Mouse (Mus musculus): ENCODE measurements around the gene Wdtc1. TPM values are rescaled to one million over a fixed set of nuclear protein-coding genes. Genes with fewer than 3 reads are reported as not detected.

Gene Wdtc1
- total and polyA plus RNA-seq, 3 experiments = 2.8 to 10.8 (median 9.6) TPM

- H3K27ac ChIP-seq (ENCODE audit: insufficient read depth, low read depth) = no peak overlapping the region
- no peak for DNase-seq (ENCODE audit: extremely low read depth)
- TF ChIP-seq MAFK (IDR thresholded peaks at IDR 0.05; ENCODE audit: insufficient replicate concordance, low read length) (no peak), MXI1 (IDR thresholded peaks at IDR 0.05; ENCODE audit: low read depth, low read length) (no peak), GABPA (IDR thresholded peaks at IDR 0.05; ENCODE audit: insufficient replicate concordance, low read depth, low read length) (no peak), E2F4 (IDR thresholded peaks at IDR 0.05; ENCODE audit: insufficient replicate concordance, low read depth, low read length) (no peak), USF1 (IDR thresholded peaks at IDR 0.05; ENCODE audit: low read depth, low read length) (no peak), NELFE (IDR thresholded peaks at IDR 0.05; ENCODE audit: low read depth, low read length) (no peak), PAX5 (IDR thresholded peaks at IDR 0.05; ENCODE audit: low read length) (no peak), EP300 (IDR thresholded peaks at IDR 0.05; ENCODE audit: low read length) (no peak), JUND (conservative IDR thresholded peaks at IDR 0.05; ENCODE audit: low read depth, low read length) (no peak), JUN (IDR thresholded peaks at IDR 0.05; ENCODE audit: insufficient read depth, low read depth, low read length) (no peak), BHLHE40 (IDR thresholded peaks at IDR 0.05; ENCODE audit: low read depth, low read length) (no peak), TCF12 (IDR thresholded peaks at IDR 0.05; ENCODE audit: low read depth, low read length) (no peak), CHD2 (IDR thresholded peaks at IDR 0.05; ENCODE audit: low read length) (no peak), SIN3A (IDR thresholded peaks at IDR 0.05; ENCODE audit: low read length) (no peak), MYC (IDR thresholded peaks at IDR 0.05; ENCODE audit: low read depth, low read length) (no peak), POLR2AphosphoS2 (IDR thresholded peaks at IDR 0.05; ENCODE audit: low read depth, low read length) (no peak)
- dilution Hi-C loops (cut with MboI; ENCODE audit: extremely low pct_ligation_motif_present, extremely low pct_unique_long_range_greater_than_20kb, low sequenced_read_pairs) = no loop called here
- peaks cover 11 to 71% of the 10 kb centered on the region in 2 experiments for H3K4me1 ChIP-seq (ENCODE audit: control insufficient read depth in 1 of 2, insufficient read depth in 2 of 2)
- H3K9ac ChIP-seq (ENCODE audit: insufficient read depth, low read depth) = no peak overlapping the region
- no peak overlapping the region for H3K4me2 ChIP-seq (ENCODE audit: insufficient read depth, low read depth, poor library complexity, severe bottlenecking)
- in situ Hi-C loops (cut with MboI; ENCODE audit: low pct_ligation_motif_present, low pct_unique_long_range_greater_than_20kb, low sequenced_read_pairs) = no loop called here
- H3K9me3 ChIP-seq (replicated peaks; ENCODE audit: low read length) = no peaks in the 10 kb centered on the region
- peaks cover 2% of the 10 kb centered on the region; the same call in 1 of the 2 replicates for H3K79me2 ChIP-seq (replicated peaks; ENCODE audit: control insufficient read depth, extremely low read depth, insufficient read depth, poor library complexity, severe bottlenecking)
- H3K27me3 ChIP-seq (replicated peaks) = no peaks in the 10 kb centered on the region
- H3K4me3 ChIP-seq (replicated peaks in 1 of 3; ENCODE audit: low read depth in 2 of 3, low read length in 2 of 3, poor library complexity in 1 of 3) = no peak overlapping the region
- peaks cover 0 to 60% of the 10 kb centered on the region in 2 experiments for H3K36me3 ChIP-seq (replicated peaks in 1 of 2; ENCODE audit: control insufficient read depth in 1 of 2, insufficient read depth in 1 of 2, low read length in 1 of 2)
Measured at GRCm38 (mm10) chr4:133394981-133395573, 41.8 kb upstream of the Wdtc1 start.

- Histone ChIP-seq H3K36me3 (replicated peaks in 1 of 2; ENCODE audit: control insufficient read depth in 1 of 2, insufficient read depth in 1 of 2, low read length in 1 of 2) (peaks cover 5 to 69% of the 10 kb centered on the region in 2 experiments), H3K9me3 (replicated peaks; ENCODE audit: low read length) (no peaks in the 10 kb centered on the region), H3K27me3 (replicated peaks) (no peaks in the 10 kb centered on the region), H3K9ac (ENCODE audit: insufficient read depth, low read depth) (no peak overlapping the region), H3K4me1 (ENCODE audit: control insufficient read depth in 1 of 2, insufficient read depth in 2 of 2) (peaks cover 10 to 34% of the 10 kb centered on the region in 2 experiments), H3K27ac (ENCODE audit: insufficient read depth, low read depth) (no peak overlapping the region), H3K4me3 (replicated peaks in 1 of 3; ENCODE audit: low read depth in 2 of 3, low read length in 2 of 3, poor library complexity in 1 of 3) (no peak overlapping the region), H3K79me2 (replicated peaks; ENCODE audit: control insufficient read depth, extremely low read depth, insufficient read depth, poor library complexity, severe bottlenecking) (peaks cover 2% of the 10 kb centered on the region; the same call in 1 of the 2 replicates), H3K4me2 (ENCODE audit: insufficient read depth, low read depth, poor library complexity, severe bottlenecking) (no peak overlapping the region)
- in situ Hi-C loops (cut with MboI; ENCODE audit: low pct_ligation_motif_present, low pct_unique_long_range_greater_than_20kb, low sequenced_read_pairs) (no loop called here), dilution Hi-C loops (cut with MboI; ENCODE audit: extremely low pct_ligation_motif_present, extremely low pct_unique_long_range_greater_than_20kb, low sequenced_read_pairs) (no loop called here)
- no peak for DNase-seq (ENCODE audit: extremely low read depth)
- TF ChIP-seq TBP (conservative IDR thresholded peaks at IDR 0.05; ENCODE audit: low read depth, low read length) (no peak), KAT2A (IDR thresholded peaks at IDR 0.05; ENCODE audit: insufficient replicate concordance, low read length) (no peak), JUND (conservative IDR thresholded peaks at IDR 0.05; ENCODE audit: low read depth, low read length) (no peak), GABPA (IDR thresholded peaks at IDR 0.05; ENCODE audit: insufficient replicate concordance, low read depth, low read length) (no peak), HCFC1 (IDR thresholded peaks at IDR 0.05; ENCODE audit: low read depth, low read length) (no peak), MAX (IDR thresholded peaks at IDR 0.05; ENCODE audit: low read length) (no peak), RCOR1 (conservative IDR thresholded peaks at IDR 0.05; ENCODE audit: low read depth, low read length) (no peak), JUN (IDR thresholded peaks at IDR 0.05; ENCODE audit: insufficient read depth, low read depth, low read length) (no peak), USF1 (IDR thresholded peaks at IDR 0.05; ENCODE audit: low read depth, low read length) (no peak), ELF1 (IDR thresholded peaks at IDR 0.05; ENCODE audit: low read depth, low read length) (no peak), RAD21 (IDR thresholded peaks at IDR 0.05; ENCODE audit: low read depth, low read length) (no peak), IRF4 (IDR thresholded peaks at IDR 0.05; ENCODE audit: low read depth, low read length) (no peak), NRF1 (IDR thresholded peaks at IDR 0.05; ENCODE audit: low read depth, low read length) (no peak), POLR2A (IDR thresholded peaks at IDR 0.05; ENCODE audit: low read depth, low read length) (no peak), BHLHE40 (IDR thresholded peaks at IDR 0.05; ENCODE audit: low read depth, low read length) (no peak)
Measured at GRCm38 (mm10) chr4:133391185-133392040, 38.1 kb upstream of the Wdtc1 start.
